Mouse (Mus musculus) bone marrow macrophage, adult 2 months (primary cell): ENCODE measurements around the gene Gm27027.

Experiments
- CTCF ChIP-seq: IDR thresholded peaks from 2 replicates; pipeline ENCODE4 v1.5.1; 2012; ENCODE audit warnings: low read depth, mild to moderate bottlenecking, low read length, moderate library complexity
- POLR2A ChIP-seq: IDR thresholded peaks from 2 replicates; pipeline ENCODE4 v1.6.1; 2012; ENCODE audit warnings: mild to moderate bottlenecking, low read depth, low read length, borderline replicate concordance

DNA sequence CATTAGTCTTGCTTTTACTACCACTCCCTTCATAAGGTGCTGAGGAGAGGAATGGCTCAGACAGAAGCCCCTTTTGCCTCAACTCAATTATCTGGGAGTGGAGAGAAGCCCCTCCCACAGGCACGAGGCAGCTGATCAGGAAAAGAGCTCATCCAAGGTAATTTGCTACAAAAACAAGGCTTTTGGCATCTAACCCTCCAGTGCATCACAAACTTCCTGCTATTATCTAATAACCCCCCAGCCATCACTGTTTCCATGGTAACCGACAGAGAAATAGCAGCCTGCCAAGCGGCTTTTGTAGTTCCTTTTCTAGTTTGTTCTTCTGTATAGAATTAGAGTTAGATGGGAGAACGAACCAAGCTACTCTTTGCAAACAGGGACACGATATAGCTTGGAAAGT is 3.9 kb downstream of the Gm27027 start:
- no peak for TF ChIP-seq CTCF
- no peak for TF ChIP-seq POLR2A
